Mouse (Mus musculus): ENCODE data around the gene Ddx3y.

Ddx3y gene

DNA sequence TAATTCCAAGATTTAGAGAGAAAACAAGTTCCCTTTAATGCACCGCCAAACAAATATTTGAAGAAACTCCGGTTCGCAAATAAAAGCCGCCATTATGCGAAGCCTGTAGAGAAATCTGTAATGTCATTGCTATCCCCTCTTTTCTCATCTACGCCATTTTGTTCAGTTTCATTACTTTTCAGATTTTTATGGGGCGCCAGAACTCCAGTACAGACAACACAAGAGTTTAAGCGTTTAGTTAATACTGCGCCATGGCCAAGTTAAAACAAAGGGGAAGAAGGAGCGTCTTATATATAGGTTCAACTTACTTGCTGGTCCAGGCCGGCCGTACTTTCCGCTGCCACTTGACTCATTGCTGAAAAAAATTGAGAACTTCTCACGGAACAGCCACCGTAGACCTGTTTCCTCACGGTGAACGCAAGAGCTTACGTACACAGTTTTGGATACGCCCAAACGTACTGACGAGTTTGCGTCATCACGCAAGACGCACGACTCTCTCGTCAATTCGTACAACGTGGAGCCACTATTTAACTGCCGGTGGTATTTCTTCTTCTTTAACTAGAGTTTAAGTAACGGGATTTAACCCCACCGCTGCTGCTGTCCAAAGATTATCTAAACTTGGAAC is at the start of gene Ddx3y:
TSS of gene Ddx3y (minus strand) at position 459 of the 625 bp plus-strand sequence.
- DNase-seq = peak; percentile 81

DNA sequence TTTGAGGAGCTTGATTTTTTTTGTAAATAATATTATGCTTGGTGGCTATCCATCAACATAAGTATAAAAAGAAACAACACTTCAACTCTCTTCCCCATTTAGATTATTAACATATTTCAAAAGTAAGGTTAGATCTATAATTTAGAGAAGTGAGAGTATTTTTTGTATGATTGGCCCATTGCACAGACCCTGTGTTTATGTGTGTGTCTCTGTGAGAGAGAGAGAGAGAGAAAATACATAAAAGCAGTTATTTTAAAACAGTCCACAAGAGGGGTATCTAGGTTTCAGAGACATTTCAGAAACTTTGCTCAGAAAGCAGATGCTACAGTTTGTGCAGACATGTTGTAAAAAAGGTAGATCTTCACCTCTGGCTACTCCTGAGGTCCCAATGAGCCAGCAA is 7.3 kb upstream of the Ddx3y start:
- no peak for DNase-seq

DNA sequence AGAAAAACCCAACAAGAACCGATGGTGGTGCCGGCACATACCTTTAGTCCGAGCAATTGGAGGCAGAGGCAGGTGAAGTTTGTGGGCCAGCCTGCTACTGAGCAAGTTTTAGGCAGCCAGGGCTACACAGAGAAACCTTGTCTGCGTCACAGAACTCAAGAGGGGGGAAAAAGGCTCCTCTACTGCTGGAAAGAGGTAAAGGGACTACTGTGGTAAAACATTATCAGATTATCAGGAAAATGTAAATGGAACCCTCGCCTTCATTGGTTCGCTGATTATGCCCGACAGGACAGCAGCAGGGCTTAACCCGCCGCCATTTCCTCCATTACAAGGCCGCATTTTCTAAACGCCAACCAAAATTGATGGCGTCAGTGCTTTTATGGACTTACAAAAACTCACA is 694 bp downstream of the Ddx3y start:
- peak; percentile 20 for DNase-seq

DNA sequence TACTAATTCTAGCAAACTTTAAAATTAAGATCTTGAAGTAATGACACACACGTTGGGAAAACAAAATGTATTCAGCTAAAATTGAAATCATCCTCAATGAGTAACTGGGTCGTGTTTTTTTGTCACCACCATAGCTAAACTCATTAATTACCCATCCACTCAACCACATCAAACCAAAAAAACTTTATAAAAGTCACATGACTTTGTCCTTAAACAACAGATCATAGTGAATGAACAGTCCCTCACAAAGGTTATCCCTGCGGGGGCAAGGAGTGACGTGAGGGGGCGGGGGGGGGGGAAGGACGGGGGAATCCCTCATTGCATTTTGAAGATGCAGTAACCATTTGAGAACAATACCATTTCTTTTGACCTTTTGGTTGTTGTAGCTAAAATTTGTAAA is 40.3 kb downstream of the Ddx3y start:
- DNase-seq = no peak

DNA sequence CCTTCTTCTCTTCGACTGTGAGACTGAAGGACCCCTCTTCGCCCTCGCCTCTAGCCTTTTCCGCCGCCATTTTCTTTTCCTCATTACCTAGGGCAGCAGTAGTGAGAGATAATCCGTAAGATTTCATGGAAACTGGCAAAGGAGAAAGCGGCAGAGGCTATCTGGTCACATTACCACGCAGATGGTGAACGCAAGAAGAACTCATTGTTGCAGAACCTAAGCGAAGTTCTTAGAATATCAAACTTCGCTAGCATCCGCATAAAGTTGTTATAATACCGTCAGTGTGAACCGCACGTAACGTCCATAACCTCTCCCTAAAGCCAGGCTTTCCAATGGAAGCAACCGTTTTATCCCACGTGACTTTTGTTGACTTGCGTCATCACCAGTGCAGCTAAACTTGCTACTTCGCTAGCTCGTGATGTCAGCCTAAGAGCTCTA is 41.0 kb downstream of the Ddx3y start, which contains the start of gene Uty:
TSS of gene Uty (minus strand) at position 334 of the 438 bp plus-strand sequence.
- peak; percentile 81 for DNase-seq

DNA sequence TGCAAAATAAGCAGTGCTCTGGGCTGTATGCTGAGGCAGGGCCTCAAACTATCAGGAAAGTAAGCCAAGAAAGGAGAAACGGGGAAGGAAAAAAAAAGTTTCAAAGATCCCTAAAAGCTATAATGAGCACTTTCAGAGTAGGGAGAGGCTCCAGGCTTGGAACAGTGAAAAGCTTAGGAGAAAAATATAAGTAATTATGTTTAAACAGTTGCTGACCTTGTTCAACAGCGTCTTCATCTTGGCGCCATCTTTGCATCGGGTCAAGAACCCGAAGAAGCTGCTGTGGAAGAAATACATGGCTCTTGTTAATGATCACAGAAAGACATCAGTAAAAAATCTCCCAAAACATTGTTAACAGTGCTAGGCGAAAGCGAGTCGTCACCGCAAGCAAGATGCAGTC is 41.5 kb downstream of the Ddx3y start:
- DNase-seq = peak; percentile 1

DNA sequence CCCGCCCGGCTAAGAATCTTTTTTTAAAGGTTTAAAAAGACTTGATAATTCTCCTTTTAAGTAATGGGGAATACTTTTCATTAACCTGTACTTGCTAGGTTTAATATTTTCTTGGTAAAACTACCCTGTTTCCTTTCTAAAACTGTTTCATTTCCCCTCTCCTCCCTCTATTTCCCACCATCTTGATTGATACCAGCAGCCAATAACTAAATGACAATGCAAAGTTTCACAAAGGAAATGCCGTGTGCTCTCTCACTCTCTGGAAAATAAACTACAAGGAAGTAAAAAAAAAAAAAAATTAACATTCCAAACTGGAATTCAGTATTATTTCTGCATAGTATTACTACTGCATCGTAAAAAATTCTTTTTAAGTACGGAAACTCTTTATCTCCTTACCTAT is 42.0 kb downstream of the Ddx3y start:
- no peak for DNase-seq

DNA sequence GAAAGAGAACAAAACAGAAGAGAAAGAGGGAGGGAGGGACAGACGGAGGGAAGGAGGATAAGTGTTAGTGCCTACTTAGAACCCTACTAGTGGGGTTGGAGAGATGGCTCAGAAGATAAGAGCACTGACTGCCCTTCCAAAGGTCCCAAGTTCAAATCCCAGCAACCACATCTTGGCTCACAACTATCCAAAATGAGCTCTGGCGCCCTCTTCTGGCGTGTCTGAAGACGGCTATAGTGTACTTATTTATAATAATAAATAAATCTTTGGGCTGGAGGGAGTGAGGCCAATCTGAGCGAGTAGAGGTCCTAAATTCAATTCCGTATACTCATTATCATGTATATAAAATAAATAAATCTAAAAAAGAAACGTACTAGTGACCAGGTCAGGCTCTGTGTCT is 66.4 kb downstream of the Ddx3y start:
- DNase-seq = no peak
